Mouse (Mus musculus): Measurements from ENCODE around the gene Gne.

- TF ChIP-seq CTCF (IDR thresholded peaks at IDR 0.05; ENCODE audit: control insufficient read depth, insufficient read depth, insufficient read length) (no peak), CEBPB (IDR thresholded peaks at IDR 0.05; ENCODE audit: low read depth) (no peak), MYOG (IDR thresholded peaks at IDR 0.05; ENCODE audit: control insufficient read depth, extremely low read depth, insufficient read length) (no peak), USF1 (IDR thresholded peaks at IDR 0.05; ENCODE audit: low read depth) (no peak), MAX (IDR thresholded peaks at IDR 0.05) (no peak), FOSL1 (IDR thresholded peaks at IDR 0.05; ENCODE audit: insufficient read depth, low read length, poor library complexity, severe bottlenecking) (no peak)
These were observed 28.8 kb upstream of the Gne start for GRCm38 (mm10) chr4:44112741-44113140.

Measured in C2C12 (cell line).